Mouse (Mus musculus): Measurements from ENCODE around the gene Tmem100.

Tmem100 gene

DNA sequence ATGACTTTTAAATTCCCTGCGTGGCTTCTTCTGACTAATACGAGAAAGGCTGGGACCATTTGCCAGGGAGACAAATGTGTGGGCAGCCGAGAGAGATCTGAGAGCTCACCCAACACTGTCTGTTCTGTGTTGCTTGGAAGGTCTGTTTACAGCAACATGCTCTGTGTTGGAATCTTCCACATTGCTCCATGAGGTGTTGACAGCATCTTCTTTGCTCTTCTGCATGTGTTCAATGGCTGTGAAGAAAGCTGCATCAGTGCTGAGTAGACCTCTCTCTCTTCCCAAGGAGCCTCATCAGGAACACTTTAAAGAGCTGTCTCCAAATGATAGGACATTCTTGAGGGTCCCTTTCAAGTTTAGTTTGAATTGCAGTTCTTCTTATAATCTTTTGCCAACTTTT lies 32.5 kb downstream of the Tmem100 start:
- DNase-seq (ENCODE audit: low read depth, low spot score) = no peak

DNA sequence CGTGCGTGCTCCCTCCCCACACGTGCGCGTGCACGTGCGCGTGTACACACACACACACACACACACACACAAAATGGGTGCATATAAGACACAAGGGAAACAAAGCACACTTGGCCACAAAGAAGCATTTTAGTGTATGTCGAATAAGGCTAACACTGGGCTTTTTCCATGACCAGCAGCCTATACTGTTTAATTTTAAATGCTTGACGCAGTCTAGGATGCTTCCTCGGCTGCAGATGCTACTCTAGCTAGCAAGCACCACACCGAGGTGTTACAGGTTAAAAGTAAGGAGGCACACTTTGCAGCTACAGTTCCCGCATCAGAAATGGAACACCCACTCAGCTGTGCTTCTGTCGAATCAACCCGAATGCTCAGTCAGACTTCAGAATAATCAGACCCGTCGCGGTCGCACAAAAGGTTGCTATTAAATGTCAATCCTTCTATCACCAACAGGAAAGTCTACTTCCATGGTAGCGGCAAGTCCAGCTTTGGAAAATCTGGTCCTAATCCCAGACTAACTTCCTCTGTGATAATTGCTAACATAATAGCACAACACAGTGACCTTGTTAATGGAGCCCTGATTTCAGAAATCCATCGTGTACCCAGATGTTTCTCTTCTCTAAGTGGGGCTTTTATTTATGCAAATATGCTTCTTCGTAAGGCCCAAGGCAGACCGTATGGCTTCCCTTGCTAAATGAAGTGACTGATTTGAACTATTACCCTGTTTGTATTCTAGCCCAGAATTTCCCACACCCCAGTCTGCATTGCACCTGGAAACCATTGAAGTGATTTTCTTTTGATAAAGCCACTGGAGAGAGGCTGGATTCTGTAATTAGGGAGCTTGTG lies 36.5 kb downstream of the Tmem100 start:
- DNase-seq (ENCODE audit: low read depth, low spot score) = no peak

DNA sequence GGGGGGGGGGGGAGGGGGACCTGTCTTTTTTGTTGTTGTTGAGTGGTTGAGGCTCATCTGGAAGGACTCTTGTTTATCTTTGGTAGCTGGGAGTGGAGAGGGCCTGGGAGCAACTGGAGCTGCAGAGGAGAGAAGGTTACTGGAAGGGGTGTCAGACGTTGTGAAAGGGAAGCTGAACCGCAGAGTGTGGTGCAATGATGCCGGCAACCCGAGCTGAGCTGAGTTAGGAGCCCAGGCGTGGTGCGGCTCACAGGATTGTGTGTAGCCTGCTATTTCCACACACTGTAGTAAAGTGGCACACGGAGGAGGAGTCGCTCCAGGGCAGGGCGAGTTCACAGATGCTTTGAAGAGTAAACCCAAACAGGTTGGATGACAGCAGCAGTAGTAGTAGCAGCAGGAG lies 41.6 kb downstream of the Tmem100 start:
- no peak for DNase-seq (ENCODE audit: low read depth, low spot score)

DNA sequence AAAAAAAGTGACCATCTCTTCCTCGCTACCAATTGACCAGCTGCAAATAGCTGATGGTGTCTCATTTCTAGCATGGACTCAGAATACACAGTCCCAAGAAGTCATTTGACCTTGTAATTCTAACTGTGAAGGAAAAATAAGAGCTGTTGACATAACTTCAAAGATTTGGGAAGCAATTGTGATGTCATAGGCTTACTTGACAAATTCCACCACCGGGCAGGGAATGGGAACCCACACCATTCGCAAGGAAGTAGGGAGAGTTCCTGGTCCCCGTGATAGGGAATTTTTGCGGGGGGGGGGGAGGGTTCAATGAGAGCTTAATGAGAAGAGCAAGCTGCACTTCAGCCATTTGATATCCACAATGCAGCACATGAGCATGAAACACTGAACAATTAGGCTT lies 43.1 kb downstream of the Tmem100 start:
- DNase-seq (ENCODE audit: low read depth, low spot score) = no peak

DNA sequence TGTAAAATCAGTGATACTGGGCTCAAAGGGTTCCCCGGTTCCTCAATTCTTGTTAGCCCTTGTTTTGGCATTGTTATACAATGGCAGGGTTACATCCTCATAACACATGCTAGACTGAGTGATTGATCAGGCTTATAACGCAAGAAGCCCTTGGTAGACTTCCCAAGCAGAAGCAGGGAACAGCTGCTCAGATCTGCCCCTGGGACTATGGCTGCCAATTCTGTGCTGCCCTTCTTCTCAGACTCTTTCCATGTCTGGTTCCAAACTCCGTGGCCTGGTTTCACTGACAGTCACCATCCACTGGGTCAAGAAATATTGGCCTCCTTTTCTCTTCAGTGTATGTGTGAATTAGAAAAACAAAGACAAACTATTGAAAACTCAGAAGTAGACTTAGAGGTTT lies 46.5 kb downstream of the Tmem100 start:
- no peak for DNase-seq (ENCODE audit: low read depth, low spot score)

DNA sequence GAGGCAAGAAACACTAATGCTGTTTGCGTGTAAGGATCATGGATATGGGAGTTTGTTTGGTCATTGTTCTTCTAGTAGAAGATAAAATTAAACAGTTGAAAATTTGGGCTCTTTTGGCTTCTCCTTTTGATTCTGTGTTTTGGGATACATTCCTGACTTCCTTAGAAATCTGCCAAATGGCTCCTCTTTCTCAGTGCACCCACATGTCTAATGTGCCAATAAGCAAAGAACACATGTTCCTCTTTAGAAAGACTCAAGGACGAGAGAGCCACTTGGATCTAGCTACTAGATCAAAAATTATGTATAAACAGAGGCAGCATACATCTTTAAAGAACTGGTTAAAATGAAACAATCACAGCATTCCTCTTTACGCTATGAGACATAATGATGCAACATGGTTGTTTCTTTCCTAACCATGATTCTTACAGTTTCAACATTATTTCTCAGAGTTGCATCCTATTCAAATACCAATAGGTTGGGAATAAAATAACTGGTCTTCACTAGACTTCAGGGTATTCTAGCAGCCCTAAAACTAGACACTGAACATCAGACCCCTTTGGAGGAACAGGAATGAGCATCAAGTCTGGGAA lies 50.6 kb downstream of the Tmem100 start:
- peak; percentile 64 for DNase-seq (ENCODE audit: low read depth, low spot score)

- no peak for DNase-seq (ENCODE audit: low read depth, low spot score)
These were observed 51.9 kb downstream of the Tmem100 start for GRCm38 (mm10) chr11:90081820-90082596.

DNA sequence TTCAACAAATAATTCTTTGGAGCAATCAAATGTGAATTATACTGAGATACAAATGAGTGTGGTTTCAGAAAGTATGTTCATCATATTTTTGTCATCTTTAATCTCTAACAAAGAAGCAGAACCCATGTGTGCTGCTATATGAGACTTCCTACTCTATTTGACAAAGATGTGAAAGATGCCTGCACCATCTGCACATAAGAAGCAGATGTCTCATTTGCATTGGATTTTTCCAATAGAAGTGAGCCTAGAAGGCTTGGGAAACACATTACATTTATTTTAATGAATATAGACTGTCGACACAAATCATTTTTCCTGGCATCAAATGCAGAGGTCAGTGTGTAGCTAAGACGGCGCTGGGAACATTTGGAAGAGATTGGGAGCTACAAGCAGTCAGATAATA lies 52.9 kb downstream of the Tmem100 start:
- peak; percentile 48 for DNase-seq (ENCODE audit: low read depth, low spot score)

GRCm38 (mm10) chr11:90084166-90084565 lies 54.0 kb downstream of the Tmem100 start:
- DNase-seq (ENCODE audit: low read depth, low spot score) = no peak
